Mouse (Mus musculus): ENCODE data around the gene Gm4778.
A peak's percentile ranks its signal among the peaks of the same experiment; 100 is the strongest.
"Not testable (repeated sequence)": the region's sequence is repeated elsewhere in the genome, so short reads cannot be mapped to it uniquely, and the experiment has no call there.

Gene Gm4778

DNA sequence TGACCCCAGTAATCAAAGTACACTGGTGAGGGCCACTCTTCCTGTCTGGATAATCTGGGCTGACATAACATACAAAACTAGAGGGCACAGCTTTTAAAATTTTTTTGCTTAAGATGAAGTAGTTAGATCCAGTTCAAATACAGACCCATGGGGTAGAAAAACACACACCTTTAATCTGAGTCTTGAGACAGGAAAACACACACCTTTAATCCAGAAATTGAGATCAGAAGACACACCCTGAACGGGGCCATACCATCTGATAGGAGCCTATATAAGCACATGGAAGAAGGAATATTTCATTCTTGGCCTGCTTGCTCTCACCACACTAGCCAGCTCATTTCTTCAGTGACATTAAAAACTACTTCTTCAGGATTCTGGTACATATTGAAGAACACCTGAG is at the start of gene Gm4778:
TSS of gene Gm4778 (plus strand) at position 301 of the 400 bp plus-strand sequence.
- DNase-seq, result not testable (repeated sequence)

GRCm38 (mm10) chr3:94260598-94260997 is 3.2 kb upstream of the Gm4778 start:
- DNase-seq, result no peak

- DNase-seq, result no peak
These were observed 12.2 kb downstream of the Gm4778 start for GRCm38 (mm10) chr3:94275991-94276390.

GRCm38 (mm10) chr3:94305457-94305856 is 41.6 kb downstream of the Gm4778 start:
- DNase-seq, result no peak

DNA sequence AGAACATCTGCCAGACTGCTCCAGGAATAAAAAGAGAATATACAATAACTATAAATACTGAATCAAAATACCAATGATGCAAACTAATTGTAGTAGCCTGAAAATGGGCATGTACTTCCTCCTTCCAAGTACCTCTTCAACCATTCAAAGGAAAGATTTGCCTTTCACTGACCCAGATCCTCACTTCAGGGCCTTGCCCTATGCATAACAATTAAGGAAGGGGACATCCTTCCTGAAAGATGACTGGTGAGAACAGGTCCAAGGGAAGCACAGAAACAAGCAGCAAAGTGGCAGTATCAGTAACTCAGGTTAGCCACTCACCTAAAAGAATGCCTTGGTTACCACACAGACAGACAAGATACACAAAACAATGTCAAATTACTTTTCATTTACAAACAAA is 43.1 kb downstream of the Gm4778 start:
- DNase-seq, result no peak

- peak; percentile 97 for DNase-seq
These were observed 46.0 kb downstream of the Gm4778 start, which contains the start of gene Them4 for GRCm38 (mm10) chr3:94309633-94310363. Gene Them4, plus strand, starts transcription at chr3:94310089.

DNA sequence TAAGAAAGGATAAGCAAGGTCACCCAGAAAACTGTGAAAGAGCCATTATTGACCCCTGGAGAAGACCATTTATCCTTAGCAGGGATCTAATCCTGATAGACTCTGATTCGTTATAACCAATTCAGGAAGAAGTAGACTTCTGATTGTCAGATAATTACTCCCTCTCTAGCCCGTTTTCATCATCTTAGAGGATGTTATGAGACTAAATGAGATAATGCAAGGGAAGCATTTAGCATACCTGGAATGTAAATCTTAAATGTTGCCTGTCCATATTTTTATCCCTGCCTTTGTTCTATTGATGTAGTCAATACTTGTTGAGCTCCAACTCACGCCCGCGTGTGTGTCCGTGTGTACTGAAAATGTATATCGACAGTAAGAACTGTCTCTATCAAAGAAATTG is 46.7 kb downstream of the Gm4778 start:
- no peak for DNase-seq

DNA sequence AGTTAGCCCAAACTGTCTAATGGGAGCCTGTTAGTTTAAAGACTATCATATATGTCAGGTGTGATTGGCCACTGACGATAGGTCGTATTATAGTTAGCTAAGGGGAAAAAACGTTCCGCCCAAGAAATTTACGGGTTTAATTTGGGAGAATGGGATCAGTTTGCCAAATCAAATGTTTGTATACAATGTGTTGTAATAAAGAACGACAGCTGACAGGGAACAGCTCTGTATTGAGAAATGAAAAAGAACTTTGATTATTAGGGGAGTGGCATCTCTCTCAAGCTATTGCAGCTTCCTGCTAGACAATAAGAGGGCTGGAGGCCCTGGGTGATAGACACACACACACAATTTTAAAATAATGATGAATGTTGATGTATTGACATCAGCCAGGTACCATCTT is 47.1 kb downstream of the Gm4778 start:
- no peak for DNase-seq

- DNase-seq, result no peak
These were observed 47.5 kb downstream of the Gm4778 start for GRCm38 (mm10) chr3:94311376-94311775.

Data from lung, postnatal 10 days (tissue).